Mouse (Mus musculus) 416B (cell line): ENCODE results near the gene Sec14l1.

Source experiments
- DNase-seq: peaks from one replicate; pipeline ENCODE4 v3.0.0; 2011; ENCODE audit warnings: low read depth

Sec14l1 gene

GRCm38 (mm10) chr11:117109179-117109954 is 5.6 kb upstream of the Sec14l1 start:
- peak; percentile 80 for DNase-seq

- DNase-seq, result no peak
Measured at GRCm38 (mm10) chr11:117111967-117112648, 2.9 kb upstream of the Sec14l1 start.

GRCm38 (mm10) chr11:117112649-117113051 is 2.3 kb upstream of the Sec14l1 start:
- DNase-seq, result peak; percentile 66

- DNase-seq, result peak; percentile 23
Measured at GRCm38 (mm10) chr11:117113377-117113776, 1.6 kb upstream of the Sec14l1 start.

- DNase-seq, result no peak
Measured at GRCm38 (mm10) chr11:117114231-117114591, 757 bp upstream of the Sec14l1 start.

- peak; percentile 17 for DNase-seq
Measured at GRCm38 (mm10) chr11:117115346-117116219, 615 bp downstream of the Sec14l1 start.

GRCm38 (mm10) chr11:117116350-117117303 is 1.7 kb downstream of the Sec14l1 start:
- DNase-seq, result no peak

- DNase-seq, result no peak
Measured at GRCm38 (mm10) chr11:117117321-117117720, 2.4 kb downstream of the Sec14l1 start.

- no peak for DNase-seq
Measured at GRCm38 (mm10) chr11:117117791-117118190, 2.8 kb downstream of the Sec14l1 start.

GRCm38 (mm10) chr11:117118248-117118647 is 3.3 kb downstream of the Sec14l1 start:
- DNase-seq, result no peak

- peak; percentile 52 for DNase-seq
Measured at GRCm38 (mm10) chr11:117118721-117119321, 3.9 kb downstream of the Sec14l1 start.

GRCm38 (mm10) chr11:117119723-117120122 is 4.8 kb downstream of the Sec14l1 start:
- no peak for DNase-seq

- DNase-seq, result no peak
Measured at GRCm38 (mm10) chr11:117120285-117121163, 5.6 kb downstream of the Sec14l1 start.

GRCm38 (mm10) chr11:117121164-117121535 is 6.2 kb downstream of the Sec14l1 start:
- DNase-seq, result no peak

GRCm38 (mm10) chr11:117121954-117122353 is 7.0 kb downstream of the Sec14l1 start:
- DNase-seq, result no peak

GRCm38 (mm10) chr11:117123418-117124085 is 8.6 kb downstream of the Sec14l1 start:
- DNase-seq, result no peak

GRCm38 (mm10) chr11:117124539-117124938 is 9.6 kb downstream of the Sec14l1 start:
- DNase-seq, result no peak

- no peak for DNase-seq
Measured at GRCm38 (mm10) chr11:117127250-117127837, 12.4 kb downstream of the Sec14l1 start.
